Mouse (Mus musculus): Measurements from ENCODE around the gene Ina. TPM values are rescaled to one million over a fixed set of nuclear protein-coding genes. Genes with fewer than 3 reads are reported as not detected.
"Not testable (repeated sequence)": the region's sequence is repeated elsewhere in the genome, so short reads cannot be mapped to it uniquely, and the experiment has no call there.

Gene Ina
- total RNA-seq (2015; ENCODE audit: low replicate concordance) (not detected in 2 replicates), total RNA-seq (2017; ENCODE audit: low replicate concordance) (not detected in 2 replicates)

GRCm38 (mm10) chr19:47014447-47015381 is at the start of gene Ina, which contains the start of gene Nt5c2:
Gene Ina, plus strand, starts transcription at chr19:47014698.
Gene Nt5c2, minus strand, starts transcription at chr19:47015153.
- no peak for ATAC-seq (replicated peaks; ENCODE audit: low FRiP score, poor library complexity, severe bottlenecking)

GRCm38 (mm10) chr19:46965496-46965895 is 49.0 kb upstream of the Ina start:
- ATAC-seq (replicated peaks; ENCODE audit: low FRiP score, poor library complexity, severe bottlenecking): no peak

GRCm38 (mm10) chr19:46966330-46966729 is 48.2 kb upstream of the Ina start:
- no peak for ATAC-seq (replicated peaks; ENCODE audit: low FRiP score, poor library complexity, severe bottlenecking)

- ATAC-seq (replicated peaks; ENCODE audit: low FRiP score, poor library complexity, severe bottlenecking): no peak
These were observed 46.6 kb upstream of the Ina start for GRCm38 (mm10) chr19:46967861-46968260.

GRCm38 (mm10) chr19:46968833-46969232 is 45.7 kb upstream of the Ina start:
- 0 out of 2 replicates have a peak, but pooled peaks have one; percentile 23 for ATAC-seq (replicated peaks; ENCODE audit: low FRiP score, poor library complexity, severe bottlenecking)

GRCm38 (mm10) chr19:46969286-46969985 is 45.1 kb upstream of the Ina start:
- ATAC-seq (replicated peaks; ENCODE audit: low FRiP score, poor library complexity, severe bottlenecking): no peak

GRCm38 (mm10) chr19:46970121-46970729 is 44.3 kb upstream of the Ina start:
- no peak for ATAC-seq (replicated peaks; ENCODE audit: low FRiP score, poor library complexity, severe bottlenecking)

GRCm38 (mm10) chr19:46971051-46971689 is 43.3 kb upstream of the Ina start:
- no peak for ATAC-seq (replicated peaks; ENCODE audit: low FRiP score, poor library complexity, severe bottlenecking)

- no peak for ATAC-seq (replicated peaks; ENCODE audit: low FRiP score, poor library complexity, severe bottlenecking)
These were observed 42.8 kb upstream of the Ina start for GRCm38 (mm10) chr19:46971712-46972111.

- no peak for ATAC-seq (replicated peaks; ENCODE audit: low FRiP score, poor library complexity, severe bottlenecking)
These were observed 42.3 kb upstream of the Ina start for GRCm38 (mm10) chr19:46972159-46972558.

GRCm38 (mm10) chr19:46975565-46975964 is 38.9 kb upstream of the Ina start:
- ATAC-seq (replicated peaks; ENCODE audit: low FRiP score, poor library complexity, severe bottlenecking): no peak

GRCm38 (mm10) chr19:46975997-46976396 is 38.5 kb upstream of the Ina start:
- no peak for ATAC-seq (replicated peaks; ENCODE audit: low FRiP score, poor library complexity, severe bottlenecking)

GRCm38 (mm10) chr19:46976743-46977142 is 37.8 kb upstream of the Ina start:
- ATAC-seq (replicated peaks; ENCODE audit: low FRiP score, poor library complexity, severe bottlenecking): no peak

GRCm38 (mm10) chr19:46977460-46977859 is 37.0 kb upstream of the Ina start:
- no peak for ATAC-seq (replicated peaks; ENCODE audit: low FRiP score, poor library complexity, severe bottlenecking)

GRCm38 (mm10) chr19:46978069-46978468 is 36.4 kb upstream of the Ina start:
- not testable (repeated sequence) for ATAC-seq (replicated peaks; ENCODE audit: low FRiP score, poor library complexity, severe bottlenecking)

GRCm38 (mm10) chr19:46978920-46979780 is 35.3 kb upstream of the Ina start:
- ATAC-seq (replicated peaks; ENCODE audit: low FRiP score, poor library complexity, severe bottlenecking): 0 out of 2 replicates have a peak, but pooled peaks have one; percentile 26

GRCm38 (mm10) chr19:46979781-46980105 is 34.8 kb upstream of the Ina start:
- no peak for ATAC-seq (replicated peaks; ENCODE audit: low FRiP score, poor library complexity, severe bottlenecking)

GRCm38 (mm10) chr19:46981462-46981861 is 33.0 kb upstream of the Ina start:
- no peak for ATAC-seq (replicated peaks; ENCODE audit: low FRiP score, poor library complexity, severe bottlenecking)
